Mouse (Mus musculus) forebrain, embryonic 14.5 days (tissue): ENCODE measurements around the gene Rnf157. TPM values are rescaled to one million over a fixed set of nuclear protein-coding genes. Genes with fewer than 3 reads are reported as not detected.
"Not testable (repeated sequence)": the region's sequence is repeated elsewhere in the genome, so short reads cannot be mapped to it uniquely, and the experiment has no call there.

ENCODE experiments used
- ATAC-seq: fragments of 200-750 bp; cut with Nextera tagmentation; 2 replicates; pipeline ENCODE4 v1.8.0; 2017; ENCODE audit warnings: mild to moderate bottlenecking, moderate library complexity
- DNase-seq: peaks from one replicate; pipeline ENCODE4 v3.0.0-alpha.2; 2015; ENCODE audit warnings: low spot score
- H3K27ac ChIP-seq: fragments of 300-500 bp; sonication (generic); 2 replicates; pipeline ENCODE4 v1.5.1; 2014; ENCODE audit warnings: low read depth, mild to moderate bottlenecking, control low read depth, low read length, moderate library complexity
- H3K27me3 ChIP-seq: fragments of 300-500 bp; sonication (generic); replicated peaks from 2 replicates; pipeline ENCODE4 v1.6.1; 2014; ENCODE audit warnings: low read length, control low read depth, mixed read lengths; ENCODE audit not compliant: control insufficient read depth, insufficient read depth
- H3K36me3 ChIP-seq: fragments of 300-500 bp; sonication (generic); 2 replicates; pipeline ENCODE4 v1.6.1; 2014; ENCODE audit warnings: low read length, control low read depth; ENCODE audit not compliant: control insufficient read depth, insufficient read depth
- H3K4me1 ChIP-seq: fragments of 300-500 bp; sonication (generic); 2 replicates; pipeline ENCODE4 v1.6.1; 2014; ENCODE audit warnings: antibody characterized with exemption, low read length, control low read depth; ENCODE audit not compliant: control insufficient read depth, insufficient read depth
- H3K4me2 ChIP-seq: fragments of 300-500 bp; sonication (generic); 2 replicates; pipeline ENCODE4 v1.6.1; 2014; ENCODE audit warnings: mild to moderate bottlenecking, control low read depth, low read length
- H3K4me3 ChIP-seq: fragments of 300-500 bp; sonication (generic); 2 replicates; pipeline ENCODE4 v1.5.1; 2014; ENCODE audit warnings: low read depth, low read length, control low read depth
- H3K9ac ChIP-seq: fragments of 300-500 bp; sonication (generic); 2 replicates; pipeline ENCODE4 v1.6.1; 2014; ENCODE audit warnings: mild to moderate bottlenecking, low read length, control low read depth, moderate library complexity
- H3K9me3 ChIP-seq: fragments of 300-500 bp; sonication (generic); replicated peaks from 2 replicates; pipeline ENCODE4 v1.6.1; 2016; ENCODE audit warnings: low read length, control low read depth, mixed read lengths; ENCODE audit not compliant: control insufficient read depth
- WGBS: fragments of 180-500 bp; shearing (Covaris S2); extraction: QIAGEN DNeasy Blood & Tissue Kit; methylation state at CpG from one replicate; pipeline ENCODE4 v1.1.7; 2014; 5-methylcytosine and 5-hydroxymethylcytosine counted together
- polyA plus RNA-seq: library from polyadenylated mRNA; unstranded; fragments of >200 nt; fragmentation: Nextera tagmentation; extraction: Ambion mirVana; gene quantifications from 2 replicates; pipeline ENCODE4 v1.2.1, GENCODE M21; 2014

Rnf157 gene
- polyA plus RNA-seq, 1 experiment from 2014 or later = 16.3 TPM

DNA sequence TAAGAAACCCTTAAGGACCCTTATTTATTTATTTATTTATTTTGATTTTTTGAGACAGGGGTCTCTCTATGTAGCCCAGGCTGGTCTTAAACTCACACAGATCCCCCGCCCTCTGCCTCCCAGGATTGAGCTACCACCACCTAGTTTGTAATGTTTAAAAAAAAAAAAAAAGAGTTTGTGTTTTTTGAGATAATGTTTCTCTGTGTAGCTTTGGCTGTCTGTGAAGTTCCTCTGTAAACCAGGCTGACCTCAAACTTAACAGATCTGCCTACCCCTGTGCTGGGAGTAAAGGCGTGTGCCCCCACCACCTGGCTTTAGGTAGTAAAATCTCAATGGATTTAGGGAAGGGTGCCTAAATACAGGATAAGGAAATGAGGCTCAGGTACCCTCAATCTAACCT, 46.7 kb downstream of the Rnf157 start:
- H3K4me3 ChIP-seq = no peak overlapping the region
- no peak for DNase-seq
- H3K36me3 ChIP-seq = 0 out of 2 replicates have a peak, but pooled peaks cover 7% of the 10 kb centered on the region
- ATAC-seq = no peak
- H3K9me3 ChIP-seq = no peaks in the 10 kb centered on the region
- H3K4me1 ChIP-seq = no peaks in the 10 kb centered on the region
- no peak overlapping the region for H3K4me2 ChIP-seq
- H3K9ac ChIP-seq = no peak overlapping the region
- 91% methylated on average over 2 of the region's 2 CpGs for whole genome bisulfite sequencing
- no peak overlapping the region for H3K27ac ChIP-seq
- no peaks in the 10 kb centered on the region for H3K27me3 ChIP-seq

DNA sequence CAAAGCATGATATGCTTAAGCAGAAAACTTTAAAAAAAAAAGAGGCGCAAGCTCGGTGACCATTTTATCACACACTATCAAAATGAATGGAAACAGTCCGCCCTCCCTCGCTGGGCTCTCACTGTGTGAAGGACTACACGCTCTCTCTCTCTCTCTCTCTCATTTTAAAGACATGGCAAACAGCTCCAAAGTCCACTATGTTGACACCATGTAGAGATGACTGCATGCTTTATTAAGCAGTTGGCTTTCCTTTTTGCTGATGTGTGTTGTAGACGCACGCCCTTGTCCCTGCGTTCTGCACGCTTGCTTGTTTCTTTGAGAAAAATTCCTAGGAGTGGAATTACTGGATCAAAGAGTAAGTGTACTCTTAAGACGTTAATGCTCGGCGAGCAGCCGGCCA, 47.4 kb downstream of the Rnf157 start:
- Histone ChIP-seq H3K9me3 (no peaks in the 10 kb centered on the region), H3K36me3 (0 out of 2 replicates have a peak, but pooled peaks cover 9% of the 10 kb centered on the region), H3K9ac (no peak overlapping the region), H3K4me2 (no peak overlapping the region), H3K27ac (no peak overlapping the region), H3K4me3 (no peak overlapping the region), H3K4me1 (no peaks in the 10 kb centered on the region), H3K27me3 (no peaks in the 10 kb centered on the region)
- ATAC-seq = no peak
- 32% methylated on average over 13 of the region's 13 CpGs for WGBS
- DNase-seq = no peak

- ATAC-seq (no peak), DNase-seq (no peak)
- no peaks in the 10 kb centered on the region for H3K9me3 ChIP-seq
- no peaks in the 10 kb centered on the region for H3K4me1 ChIP-seq
- no peaks in the 10 kb centered on the region for H3K27me3 ChIP-seq
- H3K9ac ChIP-seq = no peak overlapping the region
- H3K36me3 ChIP-seq = peaks cover 35% of the 10 kb centered on the region
- 81% methylated on average over 11 of the region's 11 CpGs for WGBS
- H3K27ac ChIP-seq = no peak overlapping the region
- H3K4me2 ChIP-seq = no peak overlapping the region
- no peak overlapping the region for H3K4me3 ChIP-seq
Measured at GRCm38 (mm10) chr11:116362015-116362414, 50.8 kb downstream of the Rnf157 start.

DNA sequence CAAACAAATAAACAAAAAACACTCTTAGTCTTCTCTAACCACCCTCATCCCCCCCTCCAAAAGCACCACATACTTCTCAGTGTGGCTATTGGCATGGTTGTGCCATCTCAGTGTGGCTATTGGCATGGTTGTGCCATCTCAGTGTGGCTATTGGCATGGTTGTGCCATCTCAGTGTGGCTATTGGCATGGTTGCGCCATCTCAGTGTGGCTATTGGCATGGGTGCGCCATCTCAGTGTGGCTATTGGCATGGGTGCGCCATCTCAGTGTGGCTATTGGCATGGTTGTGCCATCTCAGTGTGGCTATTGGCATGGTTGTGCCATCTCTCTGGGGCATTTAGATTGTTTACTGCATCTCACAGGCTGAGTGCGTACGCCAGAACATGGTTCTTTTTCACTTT, 51.9 kb downstream of the Rnf157 start:
- not testable (repeated sequence) for ATAC-seq, H3K4me1 ChIP-seq, H3K9me3 ChIP-seq, DNase-seq, H3K27ac ChIP-seq, H3K4me3 ChIP-seq, H3K27me3 ChIP-seq, H3K4me2 ChIP-seq, H3K9ac ChIP-seq
- peaks cover 44% of the 10 kb centered on the region for H3K36me3 ChIP-seq
- 98% methylated on average over 5 of the region's 5 CpGs for WGBS

DNA sequence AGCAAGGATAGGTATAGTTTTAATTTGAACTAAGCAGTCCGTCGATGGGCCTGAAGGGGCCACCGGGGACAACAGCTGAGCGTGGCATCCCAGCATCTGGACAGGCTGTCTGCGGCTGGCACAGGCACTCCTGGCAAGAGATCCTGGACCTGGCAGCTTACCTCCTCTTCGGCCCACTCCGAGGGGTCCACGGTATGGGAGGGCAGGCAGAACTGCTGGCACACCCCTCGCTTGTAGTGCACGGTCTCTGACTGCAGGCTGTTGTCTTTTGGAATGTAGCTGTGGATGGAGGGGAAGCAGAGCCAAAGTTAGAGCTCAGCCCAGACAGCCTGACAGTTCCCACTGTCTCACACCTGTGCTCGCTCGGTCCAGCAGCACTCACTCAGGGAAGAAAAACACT, 53.2 kb downstream of the Rnf157 start:
- peak overlapping the region; percentile 21; the same call in 1 of the 2 replicates for H3K27ac ChIP-seq
- 82% methylated on average over 12 of the region's 12 CpGs for WGBS
- peaks cover 56% of the 10 kb centered on the region for H3K36me3 ChIP-seq

DNA sequence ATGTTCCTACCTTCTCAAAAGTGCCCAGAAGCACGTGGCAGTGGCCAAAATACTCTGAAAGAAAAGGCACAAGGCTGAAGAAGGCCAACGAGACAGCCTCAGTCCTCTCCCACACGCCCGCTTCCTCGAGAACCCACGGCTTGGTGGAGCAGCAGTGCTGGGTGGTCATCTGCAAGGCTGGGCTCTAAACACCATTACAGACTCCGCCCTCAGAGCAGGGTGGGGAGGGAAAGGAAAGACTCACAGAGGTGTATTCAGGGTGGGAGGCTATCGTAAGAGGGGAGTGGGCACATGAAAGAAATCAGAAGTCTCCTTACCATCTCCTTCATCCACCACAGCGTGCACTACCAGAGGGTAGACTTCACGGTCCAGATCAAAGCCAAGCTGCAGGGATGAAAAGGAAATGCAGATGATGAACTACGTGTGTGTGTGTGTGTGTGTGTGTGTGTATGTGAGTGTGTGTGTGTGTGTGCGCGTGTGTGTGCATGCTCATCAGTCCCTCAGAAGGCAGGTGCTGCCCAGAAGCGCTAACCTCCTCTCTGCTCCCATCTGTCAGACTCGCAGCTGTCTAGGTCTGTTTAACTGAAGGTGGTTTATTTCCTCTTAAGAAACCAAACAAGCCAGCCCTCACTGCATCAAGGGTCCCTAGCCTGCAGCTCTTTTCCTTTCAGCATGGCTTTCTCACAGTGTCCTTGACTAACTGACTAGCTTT, 53.8 kb downstream of the Rnf157 start:
- no peak overlapping the region for H3K4me2 ChIP-seq
- ATAC-seq = no peak
- no peaks in the 10 kb centered on the region for H3K9me3 ChIP-seq
- no peaks in the 10 kb centered on the region for H3K4me1 ChIP-seq
- DNase-seq = no peak
- no peak overlapping the region for H3K4me3 ChIP-seq
- 82% methylated on average over 15 of the region's 15 CpGs for WGBS
- H3K27ac ChIP-seq = no peak overlapping the region; the same call in 1 of the 2 replicates
- no peak overlapping the region for H3K9ac ChIP-seq
- H3K27me3 ChIP-seq = no peaks in the 10 kb centered on the region
- H3K36me3 ChIP-seq = peaks cover 61% of the 10 kb centered on the region

More for the DNA sequence above, 53.2 kb downstream of the Rnf157 start:
- no peaks in the 10 kb centered on the region for H3K4me1 ChIP-seq
- H3K4me2 ChIP-seq = no peak overlapping the region
- H3K4me3 ChIP-seq = no peak overlapping the region
- no peak overlapping the region for H3K9ac ChIP-seq
- DNase-seq (no peak), ATAC-seq (no peak)
- H3K9me3 ChIP-seq = no peaks in the 10 kb centered on the region
- H3K27me3 ChIP-seq = no peaks in the 10 kb centered on the region

DNA sequence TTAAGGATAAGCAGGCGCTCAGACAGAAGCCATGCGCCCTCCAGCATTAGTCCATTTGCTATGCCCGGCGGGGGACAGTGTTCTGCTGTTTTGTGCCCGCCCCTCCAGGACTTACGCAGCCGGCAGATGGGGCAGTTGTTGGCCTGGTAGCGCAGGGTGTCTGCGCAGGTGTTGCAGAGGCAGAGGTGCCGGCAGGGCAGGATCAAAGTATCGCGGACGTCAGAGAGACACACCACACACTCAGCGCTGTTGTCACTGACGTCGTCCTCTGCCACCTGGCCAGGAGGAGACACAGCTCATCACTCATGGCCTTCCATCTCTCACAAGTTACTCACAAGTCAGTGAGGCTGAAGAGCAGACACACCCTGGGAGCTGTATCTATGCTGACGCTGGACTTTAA, 58.3 kb downstream of the Rnf157 start:
- Histone ChIP-seq H3K27me3 (no peaks in the 10 kb centered on the region), H3K4me1 (no peaks in the 10 kb centered on the region), H3K4me2 (no peak overlapping the region), H3K36me3 (peaks cover 69% of the 10 kb centered on the region), H3K9me3 (no peaks in the 10 kb centered on the region), H3K27ac (no peak overlapping the region), H3K9ac (no peak overlapping the region), H3K4me3 (no peak overlapping the region)
- DNase-seq = no peak
- 43% methylated on average over 17 of the region's 17 CpGs for WGBS
- ATAC-seq = no peak

GRCm38 (mm10) chr11:116353535-116353934, 59.3 kb downstream of the Rnf157 start:
- WGBS = 94% methylated on average over 8 of the region's 8 CpGs

GRCm38 (mm10) chr11:116351294-116351693, 61.5 kb downstream of the Rnf157 start:
- H3K9ac ChIP-seq = no peak overlapping the region
- no peaks in the 10 kb centered on the region for H3K4me1 ChIP-seq
- ATAC-seq = no peak
- peaks cover 75% of the 10 kb centered on the region for H3K36me3 ChIP-seq
- 90% methylated on average over 5 of the region's 5 CpGs for WGBS
- DNase-seq = no peak
- no peaks in the 10 kb centered on the region for H3K27me3 ChIP-seq
- no peaks in the 10 kb centered on the region for H3K9me3 ChIP-seq
- no peak overlapping the region for H3K4me3 ChIP-seq
- no peak overlapping the region for H3K27ac ChIP-seq
- H3K4me2 ChIP-seq = no peak overlapping the region

More at GRCm38 (mm10) chr11:116353535-116353934, 59.3 kb downstream of the Rnf157 start:
- H3K27me3 ChIP-seq = no peaks in the 10 kb centered on the region
- DNase-seq = no peak
- no peak overlapping the region for H3K9ac ChIP-seq
- H3K9me3 ChIP-seq = no peaks in the 10 kb centered on the region
- no peak overlapping the region for H3K27ac ChIP-seq
- no peak for ATAC-seq
- no peak overlapping the region for H3K4me2 ChIP-seq
- no peak overlapping the region for H3K4me3 ChIP-seq
- H3K4me1 ChIP-seq = no peaks in the 10 kb centered on the region
- peaks cover 69% of the 10 kb centered on the region for H3K36me3 ChIP-seq
